Mouse (Mus musculus): ENCODE results near the gene Ank2.

GRCm38 (mm10) chr3:127457761-127458419 lies 41.3 kb downstream of the Ank2 start:
- TF ChIP-seq GATA1 (IDR thresholded peaks at IDR 0.05; ENCODE audit: borderline replicate concordance, low read length) = no peak
- no peak for TF ChIP-seq FLI1 (IDR thresholded peaks at IDR 0.05; ENCODE audit: low read length)
